In the genomic region with DNA sequence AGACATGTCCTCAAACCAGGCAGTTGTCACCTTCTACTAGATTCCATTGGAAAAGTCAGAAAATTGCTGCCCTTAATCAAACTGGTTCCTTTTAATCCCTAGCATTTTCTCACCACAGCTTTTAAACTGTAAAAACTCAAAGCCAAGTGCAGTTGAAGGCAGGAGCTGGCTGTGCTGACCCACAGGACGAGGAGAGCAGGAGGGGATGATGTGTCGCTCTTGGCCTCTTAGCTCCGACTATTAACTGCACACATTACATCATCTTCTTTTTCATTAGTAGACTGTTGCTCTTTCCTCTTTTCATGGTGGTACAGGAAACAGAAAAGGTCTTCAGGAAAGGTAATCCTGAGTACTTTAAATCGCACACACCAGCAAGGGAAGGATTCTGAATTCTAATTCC, we compare ENCODE assay signal across 15 mouse cellular contexts. TPM values are rescaled to one million over a fixed set of nuclear protein-coding genes. Genes with fewer than 3 reads are reported as not detected.
DNase-seq lines count a peak whose midpoint lies in the region; ATAC-seq and TF ChIP-seq lines count a peak whose summit lies in the region.
"Had no signal": no experiment of that assay in that cellular context is flagged by ENCODE, and none has a peak within 500 bp of the region (broad histone marks: within the 10 kb centered on the region; RNA-seq: fewer than 3 reads in every experiment).

No protein-coding gene starts in this region.

- no peaks in the 10 kb centered on the region for H3K4me1 ChIP-seq in embryonic facial prominence, embryonic 12.5 days
- H3K4me1 ChIP-seq in embryonic facial prominence, embryonic 10.5 days = no peaks in the 10 kb centered on the region

- no peaks in the 10 kb centered on the region for H3K27me3 ChIP-seq in embryonic facial prominence, embryonic 12.5 days
- no peaks in the 10 kb centered on the region for H3K27me3 ChIP-seq in embryonic facial prominence, embryonic 10.5 days (replicated peaks; ENCODE audit: low read depth, poor library complexity, severe bottlenecking)
- H3K27me3 ChIP-seq: liver, embryonic 13.5 days had no signal

- intact Hi-C loops in left cerebral cortex, adult 2 months (cut with DNase I) = no loop called here

- no peak overlapping the region for H3K4me3 ChIP-seq in embryonic facial prominence, embryonic 12.5 days
- no peak overlapping the region for H3K4me3 ChIP-seq in embryonic facial prominence, embryonic 10.5 days
- H3K4me3 ChIP-seq in left cerebral cortex, adult 2 months = no peak overlapping the region
- H3K4me3 ChIP-seq: liver, embryonic 13.5 days had no signal

- no peak overlapping the region for H3K4me2 ChIP-seq in embryonic facial prominence, embryonic 12.5 days (replicated peaks)
- H3K4me2 ChIP-seq: liver, embryonic 13.5 days had no signal

- H3K9ac ChIP-seq in embryonic facial prominence, embryonic 12.5 days = no peak overlapping the region
- H3K9ac ChIP-seq: forebrain, postnatal 0 days; liver, embryonic 13.5 days had no signal

- no peak for ATAC-seq in embryonic facial prominence, embryonic 12.5 days (ENCODE audit: insufficient number of reproducible peaks, insufficient read depth, low FRiP score, low TSS enrichment)
- ATAC-seq: forebrain, postnatal 0 days; midbrain, embryonic 16.5 days had no signal

- H3K36me3 ChIP-seq in embryonic facial prominence, embryonic 12.5 days = peaks cover 8% of the 10 kb centered on the region
- H3K36me3 ChIP-seq in embryonic facial prominence, embryonic 10.5 days (replicated peaks) = peaks cover 35% of the 10 kb centered on the region

- 84% methylated on average over 4 of the region's 4 CpGs for WGBS in embryonic facial prominence, embryonic 12.5 days
- 82% methylated on average over 4 of the region's 4 CpGs for WGBS in embryonic facial prominence, embryonic 10.5 days

- DNase-seq in embryonic facial prominence, embryonic 10.5 days (ENCODE audit: low spot score) = no peak
- no peak for DNase-seq in left cerebral cortex, adult 2 months (ENCODE audit: extremely low spot score in 1 of 2, low spot score in 2 of 2)
- DNase-seq in left cerebral cortex, adult 11 months (ENCODE audit: low spot score) = no peak
- peak; percentile 19 for DNase-seq in fibroblast of lung, adult 2 months (ENCODE audit: low read depth)
- peak; percentile 62 for DNase-seq in skeletal muscle tissue, adult 2 months (ENCODE audit: low read depth, low spot score)
- no peak for DNase-seq in layer of hippocampus, postnatal 14 days (ENCODE audit: low spot score in 2 of 2)
- no peak for DNase-seq in right cerebral cortex, adult 2 months (ENCODE audit: low spot score in 2 of 2)
- DNase-seq: B cell, adult 2 months; forebrain, postnatal 0 days; liver, embryonic 13.5 days had no signal

- TF ChIP-seq CTCF in left cerebral cortex, adult 2 months (IDR thresholded peaks at IDR 0.05) = no peak

- no peaks in the 10 kb centered on the region for H3K9me3 ChIP-seq in embryonic facial prominence, embryonic 12.5 days
- no peaks in the 10 kb centered on the region for H3K9me3 ChIP-seq in embryonic facial prominence, embryonic 10.5 days
- H3K9me3 ChIP-seq: liver, embryonic 13.5 days had no signal

- 0 out of 2 replicates have a peak overlapping the region, but pooled peaks have one; percentile 8 for H3K27ac ChIP-seq in embryonic facial prominence, embryonic 12.5 days
- H3K27ac ChIP-seq in embryonic facial prominence, embryonic 10.5 days (replicated peaks) = no peak overlapping the region
- H3K27ac ChIP-seq in left cerebral cortex, adult 2 months = peak overlapping the region; percentile 20; the same call in 1 of the 2 replicates
- H3K27ac ChIP-seq: liver, embryonic 13.5 days had no signal

RNA-seq across cellular contexts. Expression of a gene that starts 18.9 kb away (rescaled TPM):
- 106 and 124 TPM in 2 replicates for polyA plus RNA-seq in embryonic facial prominence, embryonic 12.5 days (2016; fragmentation: Nextera tagmentation; extraction: Ambion mirVana)
- polyA plus RNA-seq in embryonic facial prominence, embryonic 10.5 days (2016; fragmentation: Nextera tagmentation; extraction: Ambion mirVana) = 102 and 104 TPM in 2 replicates
- 100 to 1,000 TPM; 112 to 119 TPM for total RNA-seq in left cerebral cortex, adult 2 months (2021)
- 100 to 1,000 TPM; 111 to 121 TPM for total RNA-seq in layer of hippocampus, postnatal 14 days (2021)

RNA-seq across cellular contexts. Expression of a gene that starts 19.2 kb away (rescaled TPM):
- polyA plus RNA-seq in embryonic facial prominence, embryonic 12.5 days (2016; fragmentation: Nextera tagmentation; extraction: Ambion mirVana) = 19.0 and 20.8 TPM in 2 replicates
- polyA plus RNA-seq in embryonic facial prominence, embryonic 10.5 days (2016; fragmentation: Nextera tagmentation; extraction: Ambion mirVana) = 17.7 and 19.9 TPM in 2 replicates
- total RNA-seq in left cerebral cortex, adult 2 months (2021) = 10 to 100 TPM; 69.8 to 73.7 TPM
- 10 to 100 TPM; 54.4 to 58.6 TPM for total RNA-seq in layer of hippocampus, postnatal 14 days (2021)

RNA-seq across cellular contexts. Expression of a gene that starts 48.1 kb away (rescaled TPM):
- polyA plus RNA-seq in embryonic facial prominence, embryonic 12.5 days (2016; fragmentation: Nextera tagmentation; extraction: Ambion mirVana) = not detected in 2 replicates
- polyA plus RNA-seq in embryonic facial prominence, embryonic 10.5 days (2016; fragmentation: Nextera tagmentation; extraction: Ambion mirVana) = not detected in 2 replicates
- total RNA-seq in left cerebral cortex, adult 2 months (2021) = not detected
- total RNA-seq in layer of hippocampus, postnatal 14 days (2021) = not detected
- total RNA-seq: common myeloid progenitor, adult 5-6 weeks; forebrain, postnatal 0 days; layer of hippocampus, postnatal 36 days had no signal
- polyA plus RNA-seq: brain, embryonic 14.5 days; forebrain, postnatal 0 days; liver, embryonic 13.5 days; midbrain, embryonic 16.5 days had no signal

RNA-seq across cellular contexts. Expression of a gene that starts 55.5 kb away (rescaled TPM):
- polyA plus RNA-seq in embryonic facial prominence, embryonic 12.5 days (2016; fragmentation: Nextera tagmentation; extraction: Ambion mirVana) = 42.6 and 43.7 TPM in 2 replicates
- polyA plus RNA-seq in embryonic facial prominence, embryonic 10.5 days (2016; fragmentation: Nextera tagmentation; extraction: Ambion mirVana) = 31.4 and 32.3 TPM in 2 replicates
- 10 to 100 TPM; 37.7 to 39.3 TPM for total RNA-seq in left cerebral cortex, adult 2 months (2021)
- 10 to 100 TPM; 36.0 to 42.8 TPM for total RNA-seq in layer of hippocampus, postnatal 14 days (2021)

Comparison
In these comparisons a context has a peak if more than half of its experiments do, and no peak if none do; other contexts are left out.
1. DNase-seq: peak in fibroblast of lung, adult 2 months (single experiment) and skeletal muscle tissue, adult 2 months (single experiment); none in embryonic facial prominence, embryonic 10.5 days (single experiment), left cerebral cortex, adult 2 months (0 of 2), left cerebral cortex, adult 11 months (single experiment), layer of hippocampus, postnatal 14 days (0 of 2) and right cerebral cortex, adult 2 months (0 of 2).